Mouse (Mus musculus) heart, postnatal 10 days (tissue): ENCODE measurements around the gene Kalrn. TPM values are rescaled to one million over a fixed set of nuclear protein-coding genes. Genes with fewer than 3 reads are reported as not detected.

Source experiments
- DNase-seq, 2 experiments: peaks; one replicate each; pipeline ENCODE4 v3.0.0; 2021
- intact Hi-C: fragments of 180-260 bp; cut with DNase I; formaldehyde crosslinking; loops from one replicate; pipeline ENCODE4 v1.15.1; 2025
- total RNA-seq, 2 experiments: library from RNA; stranded (reverse); gene quantifications; 2 replicates each; pipeline ENCODE4 v1.2.3; 2021

The Kalrn gene
- total RNA-seq = 10 to 100 TPM; 30.7 to 35.7 TPM

- peak; percentile 93 to 95 for DNase-seq
- intact Hi-C loops = loop anchor here (2.0 to 5.0 kb wide), 3 partner anchors 42 to 230 kb away; no protein-coding TSS in a partner anchor
Measured at GRCm38 (mm10) chr16:34573151-34573802, at the start of gene Kalrn. Gene Kalrn, minus strand, starts transcription at chr16:34573532.

DNA sequence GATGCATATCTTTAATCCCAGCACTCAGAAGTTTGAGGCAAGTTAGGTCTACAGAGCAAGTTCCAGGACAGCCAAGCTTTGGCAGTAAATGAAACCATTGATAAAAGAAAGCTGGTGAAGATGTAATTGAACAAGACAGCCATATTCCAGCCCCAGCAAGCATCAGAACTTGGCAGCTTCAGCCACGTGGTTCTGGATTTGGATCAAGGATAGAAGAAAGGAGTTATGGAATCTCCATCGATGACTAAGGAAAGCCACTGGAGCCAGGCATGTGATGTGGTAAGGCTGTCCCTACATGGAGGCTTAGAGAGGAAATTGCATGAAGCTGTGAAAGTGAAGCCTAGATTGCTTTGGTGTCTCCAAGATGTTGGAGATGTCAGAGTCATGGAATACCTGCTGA lies 40.7 kb upstream of the Kalrn start:
- no peak for DNase-seq
- intact Hi-C loops = no loop called here

GRCm38 (mm10) chr16:34610137-34610536 lies 36.8 kb upstream of the Kalrn start:
- no peak for DNase-seq
- intact Hi-C loops = no loop called here

GRCm38 (mm10) chr16:34605679-34606078 lies 32.3 kb upstream of the Kalrn start:
- intact Hi-C loops = loop anchor here (1.0 to 5.0 kb wide), 4 partner anchors 74 to 413 kb away; no protein-coding TSS in a partner anchor
- peak; percentile 57 to 62 for DNase-seq

- DNase-seq = no peak
- intact Hi-C loops = no loop called here
Measured at GRCm38 (mm10) chr16:34603854-34604253, 30.5 kb upstream of the Kalrn start.

- intact Hi-C loops = no loop called here
- no peak for DNase-seq
Measured at GRCm38 (mm10) chr16:34603076-34603475, 29.7 kb upstream of the Kalrn start.

GRCm38 (mm10) chr16:34601954-34602353 lies 28.6 kb upstream of the Kalrn start:
- intact Hi-C loops = no loop called here
- peak; percentile 12 for DNase-seq

- intact Hi-C loops = no loop called here
Measured at GRCm38 (mm10) chr16:34595294-34595693, 22.0 kb upstream of the Kalrn start.

DNA sequence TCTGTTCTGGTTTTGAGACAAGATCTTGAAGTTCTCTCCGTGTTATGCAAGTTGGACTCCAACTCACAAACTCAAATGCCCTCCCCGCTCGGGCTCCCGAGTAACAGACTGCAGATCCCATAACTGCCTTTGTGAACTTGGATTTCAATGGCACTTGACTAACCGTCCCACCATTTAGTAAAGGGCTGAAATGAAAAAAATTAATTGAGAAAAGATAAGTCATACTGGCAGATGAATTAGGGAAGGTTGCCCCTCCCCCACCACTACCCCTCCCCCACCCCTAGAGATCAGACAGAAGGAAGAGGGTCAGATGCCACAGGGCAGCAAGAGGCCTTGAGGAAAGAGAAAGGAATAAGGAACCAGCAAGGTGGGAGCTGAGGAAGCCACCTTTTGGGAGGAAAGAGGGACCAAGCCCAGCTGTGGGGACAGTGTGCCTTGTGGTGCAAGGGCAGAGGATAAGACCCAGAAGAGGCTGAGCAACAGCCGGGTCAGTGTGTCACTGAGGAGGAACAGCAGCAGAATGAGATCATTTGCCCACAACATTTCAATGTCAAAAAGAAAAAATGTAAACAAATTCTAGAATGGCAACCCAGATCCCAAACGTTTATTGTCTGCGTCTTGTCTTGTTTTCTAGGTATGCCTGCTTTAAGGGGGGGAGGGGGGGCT lies 21.4 kb upstream of the Kalrn start:
- intact Hi-C loops = no loop called here
- DNase-seq = no peak

More at GRCm38 (mm10) chr16:34595294-34595693, 22.0 kb upstream of the Kalrn start:
- no peak for DNase-seq

- no peak for DNase-seq
- intact Hi-C loops = no loop called here
Measured at GRCm38 (mm10) chr16:34592696-34593095, 19.4 kb upstream of the Kalrn start.

DNA sequence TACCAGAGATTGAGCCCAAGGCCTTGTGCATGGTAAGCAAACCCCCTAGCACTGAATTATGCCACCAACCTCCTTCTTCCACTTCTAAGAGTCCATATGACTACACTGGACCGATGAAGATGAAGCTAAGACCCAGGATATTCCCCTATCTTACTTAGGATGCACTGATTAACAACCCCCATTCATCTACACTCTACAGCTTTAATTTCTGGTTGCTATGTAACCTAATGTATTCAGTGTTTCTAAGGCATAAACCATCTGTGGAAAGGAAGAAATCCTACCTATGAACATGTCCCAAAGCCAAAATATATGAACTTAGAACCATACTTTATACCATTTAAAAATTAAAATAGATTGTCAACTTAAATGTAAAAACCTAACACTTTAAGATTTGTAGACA lies 18.6 kb upstream of the Kalrn start:
- no peak for DNase-seq
- intact Hi-C loops = no loop called here

DNA sequence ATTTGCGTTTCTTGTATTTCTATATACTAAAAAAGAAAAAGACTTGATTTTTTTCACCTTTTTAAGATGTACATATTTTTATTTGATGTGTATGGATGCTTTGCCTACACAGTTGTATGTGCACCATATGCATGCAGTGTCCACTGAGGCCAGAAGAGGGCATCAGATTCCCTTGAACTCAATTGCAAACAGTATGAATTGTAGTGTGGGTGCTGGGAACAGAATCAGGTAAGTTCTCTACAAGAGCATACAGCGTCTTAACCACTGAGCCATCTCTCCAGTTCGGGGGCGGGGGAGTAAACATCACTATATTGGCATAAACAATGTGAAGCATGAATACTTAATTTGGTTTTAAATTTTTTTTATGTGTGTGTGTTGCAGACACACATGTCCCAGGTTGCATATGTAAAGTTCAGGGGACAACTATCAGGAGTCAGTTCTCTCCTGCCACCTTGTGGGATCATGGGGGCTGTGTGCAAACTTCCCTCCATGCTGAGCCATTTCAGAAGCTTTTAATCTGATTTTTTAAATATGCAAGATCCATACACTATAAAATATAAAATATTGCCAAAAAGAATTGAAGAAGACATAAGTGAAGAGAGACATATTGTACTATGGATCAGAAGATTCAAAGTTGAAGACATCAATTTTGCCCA lies 6.5 kb upstream of the Kalrn start:
- DNase-seq = no peak
- intact Hi-C loops = no loop called here

GRCm38 (mm10) chr16:34573856-34574491 lies 642 bp upstream of the Kalrn start:
- intact Hi-C loops = loop anchor here (2.0 to 5.0 kb wide), 3 partner anchors 43 to 231 kb away; no protein-coding TSS in a partner anchor
- no peak for DNase-seq

GRCm38 (mm10) chr16:34572406-34573150 lies 754 bp downstream of the Kalrn start:
- intact Hi-C loops = loop anchor here (2.0 to 5.0 kb wide), 3 partner anchors 42 to 230 kb away; no protein-coding TSS in a partner anchor
- DNase-seq = peak; percentile 42 to 52

DNA sequence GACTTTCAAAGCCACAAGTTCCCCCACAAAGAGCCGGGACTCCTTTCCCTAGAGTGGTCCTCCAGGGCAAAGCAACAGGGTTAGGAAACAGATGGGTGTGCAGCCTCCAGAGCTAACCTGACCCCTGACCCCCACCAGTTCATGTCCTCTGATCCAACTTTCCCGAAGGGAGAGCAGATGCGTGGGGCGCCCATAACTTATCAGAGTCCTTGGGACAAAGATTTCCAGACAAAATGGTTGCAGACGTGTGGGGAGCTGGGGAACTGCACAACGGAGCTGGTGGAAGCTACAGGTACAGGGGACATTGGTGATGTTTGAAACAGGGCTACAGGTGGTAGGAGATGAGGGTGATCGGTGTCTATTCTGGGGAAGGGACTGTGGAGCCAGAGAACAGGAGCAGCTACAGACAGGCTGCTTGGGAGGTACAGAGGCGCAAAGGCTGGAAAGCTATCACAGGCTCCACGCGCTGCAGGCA lies 1.4 kb downstream of the Kalrn start:
- DNase-seq = peak in 1 of 2 experiments; percentile 23
- intact Hi-C loops = loop anchor here (2.0 to 5.0 kb wide), 3 partner anchors 41 to 229 kb away; no protein-coding TSS in a partner anchor

GRCm38 (mm10) chr16:34569897-34570296 lies 3.4 kb downstream of the Kalrn start:
- no peak for DNase-seq
- intact Hi-C loops = loop anchor here (5.0 kb wide), 1 partner anchor 103 kb away; no protein-coding TSS in a partner anchor

GRCm38 (mm10) chr16:34568831-34569230 lies 4.5 kb downstream of the Kalrn start:
- intact Hi-C loops = no loop called here

GRCm38 (mm10) chr16:34563593-34564280 lies 9.6 kb downstream of the Kalrn start:
- intact Hi-C loops = no loop called here
- DNase-seq = peak in 1 of 2 experiments; percentile 20

More at GRCm38 (mm10) chr16:34568831-34569230, 4.5 kb downstream of the Kalrn start:
- DNase-seq = no peak

GRCm38 (mm10) chr16:34561734-34562135 lies 11.6 kb downstream of the Kalrn start:
- intact Hi-C loops = no loop called here
- no peak for DNase-seq
